Mouse (Mus musculus): ENCODE measurements at regions not wholly inside any gene's neighbourhood (a gene's known extent, or its start where the extent isn't known, plus 50 kb on each side); places are given as distances from the start of the nearest gene placed in this dataset.

DNA sequence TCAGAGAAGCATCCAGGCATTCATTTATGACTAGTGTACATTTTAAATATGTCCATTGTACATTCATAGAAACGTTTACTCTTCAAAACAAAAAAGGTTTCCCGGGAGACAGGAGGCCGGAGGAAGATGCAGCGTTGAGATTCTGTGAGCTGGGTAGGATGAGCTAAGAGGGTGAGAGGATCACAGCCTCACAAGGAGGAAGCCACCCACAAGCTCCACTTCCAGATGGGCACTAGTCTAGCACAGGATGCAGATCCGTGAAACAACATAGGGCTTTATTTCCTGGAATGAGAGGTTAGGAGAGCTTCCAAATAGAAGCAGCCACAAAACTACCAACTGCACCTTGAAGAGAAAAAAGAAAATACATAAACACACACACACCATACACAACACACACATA, 619.4 kb upstream of the Adam5 start:
- TF ChIP-seq CTCF (IDR thresholded peaks at IDR 0.05; ENCODE audit: low read depth): no peak
- TF ChIP-seq EP300 (IDR thresholded peaks at IDR 0.05; ENCODE audit: low read depth): no peak

Data from liver, postnatal 0 days (tissue).